Mouse (Mus musculus) stomach, postnatal 0 days (tissue): ENCODE measurements around the gene Pdzk1ip1.

Experiments used
- CTCF ChIP-seq: IDR thresholded peaks from 2 replicates; pipeline ENCODE4 v1.5.1; 2016; ENCODE audit warnings: antibody characterized with exemption, low read depth, mild to moderate bottlenecking, moderate library complexity
- EP300 ChIP-seq: optimal IDR thresholded peaks from 2 replicates; pipeline ENCODE3; 2016; ENCODE audit warnings: antibody characterized with exemption

DNA sequence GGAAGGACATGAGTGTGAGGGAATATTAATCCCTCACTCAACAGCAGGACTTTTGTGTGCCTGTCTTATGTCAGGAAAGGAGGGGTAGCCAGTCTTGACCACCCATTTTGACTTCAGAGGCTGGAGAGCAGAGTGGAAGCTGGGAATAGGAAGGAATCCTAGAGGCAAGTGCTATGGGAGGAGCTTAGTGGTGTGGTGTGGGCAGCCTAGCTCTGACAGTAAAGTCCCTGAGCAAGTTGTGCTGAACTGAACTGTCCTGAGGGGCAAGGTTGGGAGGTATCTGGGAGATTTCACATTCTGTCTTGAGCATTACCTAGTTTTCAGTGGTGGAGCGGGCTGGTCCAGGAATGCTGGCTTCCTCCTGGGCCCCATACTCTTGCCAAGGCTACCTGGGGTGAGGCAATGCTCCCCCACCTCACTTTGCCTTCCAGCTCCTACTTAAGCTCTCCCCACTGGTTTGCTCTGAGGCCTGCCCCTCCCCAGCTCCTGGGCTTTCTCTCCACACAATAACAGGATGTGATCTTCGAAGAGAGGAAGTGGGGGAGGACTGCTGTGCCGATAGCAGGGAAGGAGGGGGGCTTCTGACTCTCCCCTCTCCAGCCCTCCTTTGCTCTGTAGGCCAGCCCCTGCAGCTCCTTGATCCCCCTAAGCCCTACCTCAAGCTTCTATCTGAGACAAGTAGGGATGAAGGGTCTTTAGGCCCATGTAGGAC, 13.1 kb upstream of the Pdzk1ip1 start:
- TF ChIP-seq CTCF (no peak), EP300 (no peak)
